Mouse (Mus musculus): ENCODE data around the gene Slc9a1. TPM values are rescaled to one million over a fixed set of nuclear protein-coding genes. Genes with fewer than 3 reads are reported as not detected.
A peak's percentile ranks its signal among the peaks of the same experiment; 100 is the strongest.

Gene Slc9a1
- 2.8 and 3.1 TPM in 2 replicates for total RNA-seq (2012; rRNA removed)
- 10 to 100 TPM in 1 of 2 experiments, not detected in 1; 14.0 TPM for polyA plus RNA-seq (2012; ENCODE audit: insufficient read depth in 1 of 2, insufficient read length in 2 of 2, low read depth in 1 of 2, low replicate concordance in 2 of 2, missing spikeins in 1 of 2)

GRCm38 (mm10) chr4:133369553-133370297 is at the start of gene Slc9a1:
Gene Slc9a1, plus strand, starts transcription at chr4:133369706.
- H3K79me2 ChIP-seq (ENCODE audit: control insufficient read depth, insufficient read depth, low read length, poor library complexity) = peaks cover 31% of the 10 kb centered on the region
- H3K4me1 ChIP-seq (ENCODE audit: control insufficient read depth in 1 of 2, insufficient read depth in 2 of 2, low read length in 2 of 2) = peaks cover 17 to 39% of the 10 kb centered on the region in 2 experiments
- H3K27me3 ChIP-seq (ENCODE audit: control insufficient read depth in 1 of 2, insufficient read depth in 2 of 2, low read length in 2 of 2) = no peaks in the 10 kb centered on the region
- peak within 1 kb of the TSS; percentile 70 for H3K4me3 ChIP-seq (ENCODE audit: control insufficient read depth in 1 of 2, insufficient read depth in 1 of 2, low read depth in 2 of 2, low read length in 2 of 2)
- H3K36me3 ChIP-seq (ENCODE audit: control insufficient read depth in 1 of 2, insufficient read depth in 2 of 2, low read length in 2 of 2) = peaks cover 0 to 32% of the 10 kb centered on the region in 2 experiments; a peak in 2 of 4 replicates
- peak within 1 kb of the TSS; percentile 18 for H3K27ac ChIP-seq (ENCODE audit: control insufficient read depth, low read depth, low read length)
- H3K9me3 ChIP-seq (replicated peaks; ENCODE audit: insufficient read depth, low read length) = no peaks in the 10 kb centered on the region
- H3K9ac ChIP-seq (ENCODE audit: control insufficient read depth, low read depth, low read length, poor library complexity, severe bottlenecking) = peak within 1 kb of the TSS; percentile 76
- DNase-seq (ENCODE audit: low read depth, low spot score) = peak; percentile 96
- TF ChIP-seq POLR2AphosphoS5 (IDR thresholded peaks at IDR 0.05; ENCODE audit: borderline replicate concordance, low read depth, low read length) (peak; percentile 94), MAFK (IDR thresholded peaks at IDR 0.05; ENCODE audit: borderline replicate concordance, low read depth, low read length) (no peak), SMC3 (IDR thresholded peaks at IDR 0.05; ENCODE audit: low read depth, low read length) (peak; percentile 17; the same call in 1 of the 2 replicates), CTCF (IDR thresholded peaks at IDR 0.05 in 2 of 3, conservative IDR thresholded peaks at IDR 0.05 in 1 of 3; ENCODE audit: control insufficient read depth in 1 of 3, insufficient read depth in 1 of 3, low read depth in 2 of 3, low read length in 3 of 3, poor library complexity in 1 of 3, severe bottlenecking in 1 of 3) (peak; percentile 91 to 92 (median 92)), MXI1 (IDR thresholded peaks at IDR 0.05; ENCODE audit: low read depth, low read length) (peak; percentile 67; the same call in 1 of the 2 replicates), TCF12 (IDR thresholded peaks at IDR 0.05; ENCODE audit: low read depth, low read length) (peak; percentile 92), NELFE (IDR thresholded peaks at IDR 0.05; ENCODE audit: low read depth, low read length) (peak; percentile 100), MEF2A (IDR thresholded peaks at IDR 0.05; ENCODE audit: extremely low read depth, insufficient replicate concordance, low read depth, low read length, poor library complexity, severe bottlenecking) (no peak), TBP (IDR thresholded peaks at IDR 0.05; ENCODE audit: low read depth, low read length) (peak; percentile 99), UBTF (IDR thresholded peaks at IDR 0.05; ENCODE audit: borderline replicate concordance, insufficient read depth, low read depth, low read length) (no peak), POLR2AphosphoS2 (IDR thresholded peaks at IDR 0.05; ENCODE audit: low read length) (peak; percentile 97), ELF1 (IDR thresholded peaks at IDR 0.05; ENCODE audit: low read depth, low read length) (peak; percentile 61; the same call in 1 of the 2 replicates), CHD1 (IDR thresholded peaks at IDR 0.05; ENCODE audit: low read depth, low read length) (peak; percentile 83; the same call in 1 of the 2 replicates), MAZ (IDR thresholded peaks at IDR 0.05; ENCODE audit: low read depth, low read length) (peak; percentile 52), ZC3H11A (IDR thresholded peaks at IDR 0.05; ENCODE audit: low read depth, low read length) (no peak), USF2 (IDR thresholded peaks at IDR 0.05; ENCODE audit: borderline replicate concordance in 1 of 2, insufficient read depth in 1 of 2, low read depth in 1 of 2, low read length in 2 of 2) (no peak), USF1 (IDR thresholded peaks at IDR 0.05; ENCODE audit: low read depth, low read length) (no peak; the same call in 1 of the 2 replicates), MAX (IDR thresholded peaks at IDR 0.05; ENCODE audit: low read length) (no peak), CHD2 (IDR thresholded peaks at IDR 0.05; ENCODE audit: low read length) (no peak), SIN3A (IDR thresholded peaks at IDR 0.05; ENCODE audit: low read length) (peak; percentile 90), RAD21 (IDR thresholded peaks at IDR 0.05; ENCODE audit: low read depth, low read length) (no peak), BHLHE40 (IDR thresholded peaks at IDR 0.05; ENCODE audit: borderline replicate concordance, low read depth, low read length) (no peak), ZKSCAN1 (IDR thresholded peaks at IDR 0.05; ENCODE audit: low read depth, low read length) (no peak), NRF1 (IDR thresholded peaks at IDR 0.05; ENCODE audit: insufficient read depth, low read depth, low read length, poor library complexity, severe bottlenecking) (no peak), RCOR1 (IDR thresholded peaks at IDR 0.05; ENCODE audit: low read depth, low read length) (peak; percentile 7; the same call in 1 of the 2 replicates), E2F4 (IDR thresholded peaks at IDR 0.05; ENCODE audit: borderline replicate concordance, low read depth, low read length) (peak; percentile 24; the same call in 1 of the 2 replicates), EP300 (IDR thresholded peaks at IDR 0.05; ENCODE audit: low read depth in 1 of 2, low read length in 2 of 2) (peak in 1 of 2 experiments; percentile 36; a peak in 1 of 4 replicates), TAL1 (IDR thresholded peaks at IDR 0.05; ENCODE audit: low read length) (no peak), HCFC1 (IDR thresholded peaks at IDR 0.05; ENCODE audit: low read depth, low read length) (peak; percentile 90), GABPA (IDR thresholded peaks at IDR 0.05; ENCODE audit: low read depth, low read length) (no peak; the same call in 1 of the 2 replicates), KAT2A (conservative IDR thresholded peaks at IDR 0.05; ENCODE audit: low read depth, low read length) (no peak; the same call in 1 of the 2 replicates), ETS1 (IDR thresholded peaks at IDR 0.05; ENCODE audit: low read depth, low read length) (peak; percentile 75; the same call in 1 of the 2 replicates), ZMIZ1 (IDR thresholded peaks at IDR 0.05; ENCODE audit: low read depth, low read length) (peak; percentile 99), POLR2A (IDR thresholded peaks at IDR 0.05; ENCODE audit: control insufficient read depth in 1 of 2, insufficient read depth in 1 of 2, low read depth in 1 of 2, low read length in 2 of 2, poor library complexity in 1 of 2) (peak; percentile 100)
